Mouse (Mus musculus) kidney, adult 2 months (tissue): ENCODE results near the gene Hapln2. TPM values are rescaled to one million over a fixed set of nuclear protein-coding genes. Genes with fewer than 3 reads are reported as not detected.

Experiments used
- DNase-seq: peaks from one replicate; pipeline ENCODE4 v3.0.0; 2021
- H3K27ac ChIP-seq: fragments of 200-500 bp; 2 replicates; pipeline ENCODE4 v1.5.1; 2012; ENCODE audit warnings: low read depth, low read length, control low read depth, inconsistent platforms; ENCODE audit not compliant: insufficient read depth
- H3K27me3 ChIP-seq: fragments of 200-500 bp; replicated peaks from 2 replicates; pipeline ENCODE4 v1.6.1; 2012; ENCODE audit warnings: mild to moderate bottlenecking, moderate library complexity, low read length, inconsistent platforms; ENCODE audit not compliant: control insufficient read depth, insufficient read depth
- H3K36me3 ChIP-seq: fragments of 200-500 bp; 2 replicates; pipeline ENCODE4 v1.6.1; 2012; ENCODE audit warnings: mild to moderate bottlenecking, moderate library complexity, low read length, inconsistent platforms; ENCODE audit not compliant: control insufficient read depth, insufficient read depth
- H3K4me1 ChIP-seq: fragments of 200-500 bp; 2 replicates; pipeline ENCODE4 v1.6.1; 2011; ENCODE audit warnings: low read length; ENCODE audit not compliant: control insufficient read depth, insufficient read depth
- H3K4me3 ChIP-seq: fragments of 200-500 bp; 2 replicates; pipeline ENCODE4 v1.5.1; 2011; ENCODE audit warnings: mild to moderate bottlenecking, low read depth, low read length, control low read depth; ENCODE audit not compliant: insufficient read depth
- CTCF ChIP-seq: fragments of 200-500 bp; conservative IDR thresholded peaks from 2 replicates; pipeline ENCODE4 v1.5.1; 2011; ENCODE audit warnings: low read depth, mild to moderate bottlenecking, control low read depth, low read length, moderate library complexity, mixed read lengths; ENCODE audit not compliant: insufficient read depth, insufficient read length
- POLR2A ChIP-seq: fragments of 200-500 bp; IDR thresholded peaks from one replicate; pipeline ENCODE4 v1.6.1; 2011; ENCODE audit warnings: low read depth, low read length, control low read depth
- WGBS: fragments of 180-500 bp; shearing (Covaris S2); methylation state at CpG from one replicate; pipeline ENCODE4 v1.1.7; 2018; 5-methylcytosine and 5-hydroxymethylcytosine counted together
- polyA plus RNA-seq: library from polyadenylated mRNA; depleted of rRNA; stranded (reverse); fragments of >200 nt; gene quantifications from 2 replicates; pipeline ENCODE4 v1.2.3, GENCODE M21; 2012

Gene Hapln2
- polyA plus RNA-seq, 1 experiment: not detected

DNA sequence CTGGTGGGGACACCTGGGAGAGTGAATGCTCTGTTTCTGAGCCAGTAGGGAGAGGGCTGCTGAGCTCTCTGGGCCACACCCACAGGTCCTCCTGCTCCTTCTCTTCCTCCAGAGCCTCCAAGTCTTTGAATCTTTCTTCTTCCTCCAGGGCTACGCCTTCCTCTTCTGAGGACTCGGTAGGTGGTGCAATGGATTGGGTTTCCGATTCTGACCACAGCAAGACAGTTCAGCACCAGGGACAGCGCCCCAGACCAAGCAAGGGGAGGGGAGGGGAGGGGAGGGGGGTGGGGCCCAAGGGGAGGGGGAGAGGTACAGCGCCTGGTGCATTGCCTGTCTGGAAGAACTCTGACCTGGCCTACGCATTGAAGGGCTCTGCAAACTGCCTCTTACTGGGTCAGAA is 33.9 kb downstream of the Hapln2 start:
- DNase-seq: peak; percentile 16

GRCm38 (mm10) chr3:87989935-87990334 is 37.4 kb downstream of the Hapln2 start:
- H3K4me3 ChIP-seq: no peak overlapping the region
- H3K27ac ChIP-seq: no peak overlapping the region
- H3K4me1 ChIP-seq: 0 out of 2 replicates have a peak, but pooled peaks cover 6% of the 10 kb centered on the region
- no peaks in the 10 kb centered on the region for H3K36me3 ChIP-seq
- WGBS: 46% methylated on average over 10 of the region's 10 CpGs
- DNase-seq: no peak
- no peak for TF ChIP-seq POLR2A
- no peak for TF ChIP-seq CTCF
- H3K27me3 ChIP-seq: no peaks in the 10 kb centered on the region

More for the DNA sequence above, 33.9 kb downstream of the Hapln2 start:
- Histone ChIP-seq H3K27ac (no peak overlapping the region), H3K27me3 (no peaks in the 10 kb centered on the region; the same call in 1 of the 2 replicates), H3K4me3 (no peak overlapping the region), H3K36me3 (no peaks in the 10 kb centered on the region), H3K4me1 (no peaks in the 10 kb centered on the region)
- no peak for TF ChIP-seq POLR2A
- no peak for TF ChIP-seq CTCF
- 0% methylated on average over 6 of the region's 6 CpGs for WGBS

DNA sequence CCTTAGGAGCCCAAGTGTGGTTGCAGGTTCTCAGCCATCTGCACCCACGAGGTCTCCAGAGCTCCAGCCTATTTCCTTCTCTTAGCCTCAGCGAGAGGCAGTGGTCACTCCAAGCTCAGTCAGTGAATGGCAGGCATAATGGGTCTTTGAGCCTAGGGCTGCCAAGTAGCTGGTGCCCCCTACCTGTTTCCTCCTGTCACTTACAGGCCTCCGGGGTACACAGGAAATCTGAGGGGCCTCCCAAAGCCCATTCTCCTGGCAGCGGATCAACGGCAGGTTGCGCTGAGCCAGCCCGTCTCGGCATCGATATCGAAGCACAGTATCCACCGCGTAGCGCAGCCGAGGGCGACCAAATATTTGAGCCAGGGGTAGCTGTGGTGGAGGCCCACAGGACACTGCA is 39.3 kb downstream of the Hapln2 start:
- Histone ChIP-seq H3K4me1 (0 out of 2 replicates have a peak, but pooled peaks cover 6% of the 10 kb centered on the region), H3K4me3 (peak overlapping the region; percentile 2; the same call in 1 of the 2 replicates), H3K36me3 (no peaks in the 10 kb centered on the region), H3K27ac (no peak overlapping the region), H3K27me3 (no peaks in the 10 kb centered on the region)
- TF ChIP-seq POLR2A: no peak
- no peak for TF ChIP-seq CTCF
- 8% methylated on average over 15 of the region's 15 CpGs for WGBS
- DNase-seq: no peak

DNA sequence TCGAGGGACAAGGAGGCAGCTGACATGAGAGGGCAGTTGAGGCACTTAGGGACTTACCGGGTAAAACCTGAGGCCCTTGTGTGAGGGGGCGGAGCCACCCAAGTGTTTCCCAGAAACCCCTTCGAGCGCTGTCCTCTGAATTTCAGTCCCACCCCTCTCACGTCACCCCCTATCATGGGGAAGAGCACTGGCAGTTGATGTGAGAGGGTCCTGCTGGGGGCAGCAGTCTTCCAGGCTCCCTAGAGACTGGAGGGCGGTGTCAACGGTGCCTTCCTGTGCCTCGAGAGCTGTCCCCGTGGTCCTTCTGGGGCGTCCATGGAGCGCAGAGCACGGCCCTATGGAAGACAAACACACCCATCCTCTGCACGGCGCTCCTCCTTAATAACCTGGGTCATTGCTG is 39.8 kb downstream of the Hapln2 start:
- DNase-seq: no peak
- H3K4me1 ChIP-seq: 0 out of 2 replicates have a peak, but pooled peaks cover 6% of the 10 kb centered on the region

DNA sequence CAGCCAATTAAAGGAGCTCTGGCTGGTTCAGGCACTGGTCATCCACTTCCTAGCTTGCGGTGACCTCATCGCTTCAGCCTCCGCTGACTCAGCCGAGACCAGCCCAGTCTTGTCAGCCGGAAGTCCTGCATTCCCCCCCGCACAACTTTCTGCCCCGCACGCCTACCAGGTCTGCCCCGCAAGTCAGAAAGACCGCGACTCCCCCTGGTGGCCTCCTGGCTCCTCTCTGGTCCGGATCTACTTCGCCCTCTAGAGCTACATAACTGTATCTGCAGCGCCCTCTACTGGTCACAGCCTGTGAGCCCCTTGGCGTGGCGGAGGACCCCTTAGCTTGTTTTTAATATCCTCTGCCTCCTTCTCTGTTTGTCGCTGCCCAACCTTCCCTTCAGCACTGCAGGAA is 40.5 kb downstream of the Hapln2 start:
- no peak overlapping the region for H3K27ac ChIP-seq
- 0 out of 2 replicates have a peak, but pooled peaks cover 8% of the 10 kb centered on the region for H3K4me1 ChIP-seq
- H3K4me3 ChIP-seq: no peak overlapping the region
- WGBS: under 1% methylated on average over 17 of the region's 17 CpGs
- peak; percentile 96 for TF ChIP-seq CTCF
- TF ChIP-seq POLR2A: no peak
- H3K27me3 ChIP-seq: no peaks in the 10 kb centered on the region
- no peaks in the 10 kb centered on the region for H3K36me3 ChIP-seq
- peak; percentile 95 for DNase-seq

More for the DNA sequence above, 39.8 kb downstream of the Hapln2 start:
- Histone ChIP-seq H3K27ac (no peak overlapping the region), H3K36me3 (no peaks in the 10 kb centered on the region), H3K27me3 (no peaks in the 10 kb centered on the region), H3K4me3 (peak overlapping the region; percentile 2; the same call in 1 of the 2 replicates)
- TF ChIP-seq CTCF (no peak), POLR2A (no peak)
- WGBS: 1% methylated on average over 15 of the region's 15 CpGs

GRCm38 (mm10) chr3:87985505-87986320 is 41.7 kb downstream of the Hapln2 start:
- no peaks in the 10 kb centered on the region for H3K36me3 ChIP-seq
- H3K27me3 ChIP-seq: no peaks in the 10 kb centered on the region
- H3K4me3 ChIP-seq: no peak overlapping the region
- 36% methylated on average over 12 of the region's 12 CpGs for WGBS
- DNase-seq: peak; percentile 33
- H3K27ac ChIP-seq: peak overlapping the region; percentile 11; the same call in 1 of the 2 replicates
- H3K4me1 ChIP-seq: 0 out of 2 replicates have a peak, but pooled peaks cover 12% of the 10 kb centered on the region
- TF ChIP-seq CTCF (no peak), POLR2A (no peak)

- no peak overlapping the region for H3K4me3 ChIP-seq
- 55% methylated on average over 3 of the region's 3 CpGs for WGBS
- 0 out of 2 replicates have a peak, but pooled peaks cover 12% of the 10 kb centered on the region for H3K4me1 ChIP-seq
- no peak overlapping the region for H3K27ac ChIP-seq
- DNase-seq: no peak
- H3K27me3 ChIP-seq: no peaks in the 10 kb centered on the region
- TF ChIP-seq POLR2A (no peak), CTCF (no peak)
- no peaks in the 10 kb centered on the region for H3K36me3 ChIP-seq
Measured at GRCm38 (mm10) chr3:87984094-87984493, 43.3 kb downstream of the Hapln2 start.
